Mouse (Mus musculus): ENCODE data around the gene Jade2.

Gene Jade2

GRCm38 (mm10) chr11:51857081-51857671, at the start of gene Jade2:
TSS of gene Jade2 (minus strand) at chr11:51857653.
- DNase-seq = peak; percentile 65 to 76

- no peak for DNase-seq
Measured at GRCm38 (mm10) chr11:51904224-51904623, 46.8 kb upstream of the Jade2 start.

GRCm38 (mm10) chr11:51899691-51900090, 42.2 kb upstream of the Jade2 start:
- DNase-seq = no peak

- no peak for DNase-seq
Measured at GRCm38 (mm10) chr11:51898326-51899080, 41.0 kb upstream of the Jade2 start.

- DNase-seq = peak; percentile 35 to 68
Measured at GRCm38 (mm10) chr11:51897311-51897710, 39.9 kb upstream of the Jade2 start.

- DNase-seq = no peak
Measured at GRCm38 (mm10) chr11:51896012-51896411, 38.6 kb upstream of the Jade2 start.

GRCm38 (mm10) chr11:51885681-51886080, 28.2 kb upstream of the Jade2 start:
- DNase-seq = no peak

- no peak for DNase-seq
Measured at GRCm38 (mm10) chr11:51884092-51884491, 26.6 kb upstream of the Jade2 start.

- DNase-seq = peak; percentile 70 to 84
Measured at GRCm38 (mm10) chr11:51883670-51884069, 26.2 kb upstream of the Jade2 start.

- no peak for DNase-seq
Measured at GRCm38 (mm10) chr11:51881776-51882175, 24.3 kb upstream of the Jade2 start.

- DNase-seq = no peak
Measured at GRCm38 (mm10) chr11:51881041-51881730, 23.7 kb upstream of the Jade2 start.

GRCm38 (mm10) chr11:51876943-51877344, 19.5 kb upstream of the Jade2 start:
- DNase-seq = no peak

GRCm38 (mm10) chr11:51875792-51876195, 18.3 kb upstream of the Jade2 start:
- DNase-seq = peak in 1 of 2 experiments; percentile 38

GRCm38 (mm10) chr11:51875086-51875485, 17.6 kb upstream of the Jade2 start:
- DNase-seq = peak; percentile 38 to 55

GRCm38 (mm10) chr11:51874266-51875036, 17.0 kb upstream of the Jade2 start:
- DNase-seq = peak; percentile 65 to 81

- DNase-seq = no peak
Measured at GRCm38 (mm10) chr11:51873141-51873540, 15.7 kb upstream of the Jade2 start.

GRCm38 (mm10) chr11:51867261-51867660, 9.8 kb upstream of the Jade2 start:
- no peak for DNase-seq

GRCm38 (mm10) chr11:51866020-51866419, 8.6 kb upstream of the Jade2 start:
- no peak for DNase-seq

GRCm38 (mm10) chr11:51860666-51861065, 3.2 kb upstream of the Jade2 start:
- no peak for DNase-seq

- DNase-seq = no peak
Measured at GRCm38 (mm10) chr11:51859561-51859960, 2.1 kb upstream of the Jade2 start.

GRCm38 (mm10) chr11:51858528-51859051, 1.1 kb upstream of the Jade2 start:
- peak; percentile 85 to 92 for DNase-seq

GRCm38 (mm10) chr11:51857818-51858527, 520 bp upstream of the Jade2 start:
- DNase-seq = peak; percentile 81 to 88
